ENCODE assay signal across 18 mouse cellular contexts in genomic region chr5:38871591-38871990, GRCm38 (mm10). TPM values are rescaled to one million over a fixed set of nuclear protein-coding genes. Genes with fewer than 3 reads are reported as not detected.
DNase-seq lines count a peak whose midpoint lies in the region; TF ChIP-seq lines count a peak whose summit lies in the region.
"Had no signal": no experiment of that assay in that cellular context is flagged by ENCODE, and none has a peak within 500 bp of the region (broad histone marks: within the 10 kb centered on the region; RNA-seq: fewer than 3 reads in every experiment).

No protein-coding gene starts in this region.

- TF ChIP-seq CTCF in brain, embryonic 14.5 days (IDR thresholded peaks at IDR 0.05; ENCODE audit: borderline replicate concordance, extremely low read depth, insufficient read depth, insufficient read length): no peak

- no peak overlapping the region for H3K27ac ChIP-seq in heart, embryonic 10.5 days
- H3K27ac ChIP-seq: hindbrain, embryonic 15.5 days; neural tube, embryonic 15.5 days had no signal

- 58% methylated on average over 2 of the region's 2 CpGs for WGBS in heart, embryonic 10.5 days

- H3K9me3 ChIP-seq in heart, embryonic 10.5 days: no peaks in the 10 kb centered on the region
- H3K9me3 ChIP-seq: hindbrain, embryonic 15.5 days; neural tube, embryonic 15.5 days had no signal

- H3K27me3 ChIP-seq in heart, embryonic 10.5 days (ENCODE audit: insufficient read depth, poor library complexity, severe bottlenecking): no peaks in the 10 kb centered on the region
- H3K27me3 ChIP-seq: hindbrain, embryonic 15.5 days; neural tube, embryonic 15.5 days had no signal

- DNase-seq in heart, adult 11 months: peak; percentile 24
- DNase-seq in heart, embryonic 10.5 days (ENCODE audit: low spot score): no peak
- peak; percentile 65 for DNase-seq in brain, embryonic 14.5 days (ENCODE audit: low read depth)
- DNase-seq in cerebellum, adult 18-20 months: peak; percentile 96
- peak; percentile 33 to 42 for DNase-seq in left cerebral cortex, postnatal 14 days (ENCODE audit: low spot score in 2 of 2)
- no peak for DNase-seq in adrenal gland, adult (ENCODE audit: inconsistent age in 2 of 2, low spot score in 1 of 2)
- no peak for DNase-seq in heart, adult 8-10 months (ENCODE audit: low spot score)
- no peak for DNase-seq in urinary bladder, postnatal 4 days (ENCODE audit: low spot score in 2 of 2)
- DNase-seq: embryo, embryonic 11 days; heart, adult 18-20 months; kidney, adult 2 months; kidney, postnatal 36 days; liver, postnatal 0 days; retina, postnatal 1 day had no signal

- TF ChIP-seq POLR2A in brain, embryonic 14.5 days (IDR thresholded peaks at IDR 0.05; ENCODE audit: borderline replicate concordance, extremely low read depth, insufficient read depth, insufficient read length, poor library complexity, severe bottlenecking): no peak

- no peaks in the 10 kb centered on the region for H3K4me1 ChIP-seq in heart, embryonic 10.5 days
- H3K4me1 ChIP-seq: hindbrain, embryonic 15.5 days; neural tube, embryonic 15.5 days had no signal

- intact Hi-C loops in left cerebral cortex, postnatal 14 days (cut with DNase I): no loop called here

- no peak overlapping the region for H3K4me3 ChIP-seq in heart, embryonic 10.5 days
- H3K4me3 ChIP-seq: hindbrain, embryonic 15.5 days; neural tube, embryonic 15.5 days had no signal

- H3K36me3 ChIP-seq in heart, embryonic 10.5 days: no peaks in the 10 kb centered on the region
- H3K36me3 ChIP-seq: hindbrain, embryonic 15.5 days; neural tube, embryonic 15.5 days had no signal

RNA-seq across cellular contexts. Expression of gene Clnk, which starts 5.0 kb away (rescaled TPM):
- not detected in 2 replicates for polyA plus RNA-seq in heart, embryonic 10.5 days (2016; fragmentation: Nextera tagmentation; extraction: Ambion mirVana)
- 0.08 and 0.09 TPM in 2 replicates for polyA plus RNA-seq in brain, embryonic 14.5 days (2012; rRNA removed)
- total RNA-seq in left cerebral cortex, postnatal 14 days (2021): under 1 TPM; 0.40 to 0.51 TPM
- not detected for total RNA-seq in heart, adult 8-10 months (2022)
- total RNA-seq: gastrocnemius, adult 18-20 months; heart, adult 18-20 months had no signal
- polyA plus RNA-seq: heart, postnatal 0 days had no signal

Comparison
In these comparisons a context has a peak if more than half of its experiments do, and no peak if none do; other contexts are left out.
1. DNase-seq: peak in heart, adult 11 months (single experiment), brain, embryonic 14.5 days (single experiment), cerebellum, adult 18-20 months (2 of 2) and left cerebral cortex, postnatal 14 days (2 of 2); none in heart, embryonic 10.5 days (single experiment), adrenal gland, adult (0 of 2), heart, adult 8-10 months (single experiment) and urinary bladder, postnatal 4 days (0 of 2).